Mouse (Mus musculus) stomach, postnatal 0 days (tissue): ENCODE measurements around the gene Oprl1. TPM values are rescaled to one million over a fixed set of nuclear protein-coding genes. Genes with fewer than 3 reads are reported as not detected.

ENCODE experiments used
- ATAC-seq: fragments of 200-750 bp; cut with Nextera tagmentation; 2 replicates; pipeline ENCODE4 v1.8.0; 2017; ENCODE audit not compliant: low FRiP score, low TSS enrichment
- DNase-seq: peaks from one replicate; pipeline ENCODE4 v3.0.0-alpha.2; 2016; ENCODE audit warnings: low spot score
- H3K27ac ChIP-seq: fragments of 300-500 bp; sonication (generic); replicated peaks from 2 replicates; pipeline ENCODE4 v1.5.1; 2014; ENCODE audit warnings: mild to moderate bottlenecking, control low read depth
- H3K27me3 ChIP-seq: fragments of 300-500 bp; sonication (generic); 2 replicates; pipeline ENCODE4 v1.6.1; 2014; ENCODE audit warnings: low read length; ENCODE audit not compliant: control insufficient read depth, insufficient read depth
- H3K36me3 ChIP-seq: fragments of 300-500 bp; sonication (generic); 2 replicates; pipeline ENCODE4 v1.6.1; 2014; ENCODE audit warnings: low read length, mixed read lengths; ENCODE audit not compliant: control insufficient read depth, insufficient read depth
- H3K4me1 ChIP-seq: fragments of 300-500 bp; sonication (generic); replicated peaks from 2 replicates; pipeline ENCODE4 v1.6.1; 2014; ENCODE audit warnings: antibody characterized with exemption; ENCODE audit not compliant: control insufficient read depth, insufficient read depth
- H3K4me2 ChIP-seq: fragments of 300-500 bp; sonication (generic); replicated peaks from 2 replicates; pipeline ENCODE4 v1.6.1; 2014; ENCODE audit warnings: low read depth, mild to moderate bottlenecking, control low read depth, moderate library complexity
- H3K4me3 ChIP-seq: fragments of 300-500 bp; sonication (generic); 2 replicates; pipeline ENCODE4 v1.5.1; 2014; ENCODE audit warnings: low read depth, low read length, control low read depth
- H3K9ac ChIP-seq: fragments of 300-500 bp; sonication (generic); 2 replicates; pipeline ENCODE4 v1.6.1; 2014; ENCODE audit warnings: mild to moderate bottlenecking, low read length, control low read depth, mixed read lengths
- H3K9me3 ChIP-seq: fragments of 300-500 bp; sonication (generic); 2 replicates; pipeline ENCODE4 v1.6.1; 2016; ENCODE audit warnings: low read length; ENCODE audit not compliant: control insufficient read depth
- CTCF ChIP-seq: IDR thresholded peaks from 2 replicates; pipeline ENCODE4 v1.5.1; 2016; ENCODE audit warnings: antibody characterized with exemption, low read depth, mild to moderate bottlenecking, moderate library complexity
- EP300 ChIP-seq: optimal IDR thresholded peaks from 2 replicates; pipeline ENCODE3; 2016; ENCODE audit warnings: antibody characterized with exemption
- WGBS: fragments of 180-500 bp; shearing (Covaris S2); extraction: QIAGEN DNeasy Blood & Tissue Kit; methylation state at CpG from one replicate; pipeline ENCODE4 v1.1.7; 2014; 5-methylcytosine and 5-hydroxymethylcytosine counted together
- polyA plus RNA-seq: library from polyadenylated mRNA; unstranded; fragments of >200 nt; fragmentation: Nextera tagmentation; extraction: Ambion mirVana; gene quantifications from 2 replicates; pipeline ENCODE4 v1.2.1, GENCODE M21; 2015

Gene Oprl1
- polyA plus RNA-seq, 1 experiment from 2014 or later, result 0.52 TPM

- Histone ChIP-seq H3K27ac (no peak overlapping the region), H3K4me3 (no peak overlapping the region), H3K27me3 (peaks cover 18% of the 10 kb centered on the region), H3K36me3 (no peaks in the 10 kb centered on the region), H3K9me3 (no peaks in the 10 kb centered on the region), H3K4me2 (no peak overlapping the region), H3K4me1 (peaks cover 3% of the 10 kb centered on the region), H3K9ac (no peak overlapping the region)
- ATAC-seq, result no peak
- TF ChIP-seq CTCF (no peak), EP300 (no peak)
- DNase-seq, result no peak
- 81% methylated on average over 4 of the region's 4 CpGs for WGBS
Measured at GRCm38 (mm10) chr2:181674934-181675333, 39.9 kb upstream of the Oprl1 start.

- TF ChIP-seq CTCF (peak; percentile 13; the same call in 1 of the 2 replicates), EP300 (no peak)
- peak; percentile 58 for DNase-seq
- Histone ChIP-seq H3K9me3 (no peaks in the 10 kb centered on the region), H3K27ac (no peak overlapping the region), H3K9ac (no peak overlapping the region), H3K27me3 (peaks cover 13% of the 10 kb centered on the region), H3K4me3 (no peak overlapping the region), H3K36me3 (no peaks in the 10 kb centered on the region), H3K4me1 (peaks cover 3% of the 10 kb centered on the region; the same call in 1 of the 2 replicates), H3K4me2 (0 out of 2 replicates have a peak overlapping the region, but pooled peaks have one; percentile 17)
- peak; percentile 13; the same call in 1 of the 2 replicates for ATAC-seq
- 4% methylated on average over 14 of the region's 14 CpGs for whole genome bisulfite sequencing
Measured at GRCm38 (mm10) chr2:181675454-181675853, 39.4 kb upstream of the Oprl1 start.

GRCm38 (mm10) chr2:181676424-181676823, 38.4 kb upstream of the Oprl1 start:
- TF ChIP-seq CTCF, result peak; percentile 45
- TF ChIP-seq EP300, result no peak
- H3K27me3 ChIP-seq, result peaks cover 3% of the 10 kb centered on the region; the same call in 1 of the 2 replicates
- no peak overlapping the region for H3K4me2 ChIP-seq
- H3K36me3 ChIP-seq, result no peaks in the 10 kb centered on the region
- H3K9ac ChIP-seq, result no peak overlapping the region
- ATAC-seq (no peak), DNase-seq (no peak)
- no peaks in the 10 kb centered on the region; the same call in 1 of the 2 replicates for H3K4me1 ChIP-seq
- no peak overlapping the region for H3K27ac ChIP-seq
- no peaks in the 10 kb centered on the region for H3K9me3 ChIP-seq
- 63% methylated on average over 2 of the region's 2 CpGs for WGBS
- H3K4me3 ChIP-seq, result no peak overlapping the region

GRCm38 (mm10) chr2:181677096-181677754, 37.6 kb upstream of the Oprl1 start:
- H3K4me2 ChIP-seq, result no peak overlapping the region
- H3K4me3 ChIP-seq, result no peak overlapping the region
- H3K36me3 ChIP-seq, result no peaks in the 10 kb centered on the region
- WGBS, result 67% methylated on average over 5 of the region's 5 CpGs
- no peaks in the 10 kb centered on the region for H3K9me3 ChIP-seq
- no peak for DNase-seq
- no peak overlapping the region; the same call in 1 of the 2 replicates for H3K9ac ChIP-seq
- TF ChIP-seq EP300 (no peak), CTCF (no peak)
- no peaks in the 10 kb centered on the region; the same call in 1 of the 2 replicates for H3K27me3 ChIP-seq
- no peak for ATAC-seq
- H3K27ac ChIP-seq, result 0 out of 2 replicates have a peak overlapping the region, but pooled peaks have one; percentile 30
- no peaks in the 10 kb centered on the region; the same call in 1 of the 2 replicates for H3K4me1 ChIP-seq

GRCm38 (mm10) chr2:181677755-181678098, 37.1 kb upstream of the Oprl1 start:
- WGBS, result 64% methylated on average over 3 of the region's 3 CpGs
- ATAC-seq (no peak), DNase-seq (no peak)
- H3K4me3 ChIP-seq, result no peak overlapping the region
- TF ChIP-seq CTCF (no peak), EP300 (no peak)
- H3K36me3 ChIP-seq, result no peaks in the 10 kb centered on the region
- no peak overlapping the region for H3K9ac ChIP-seq
- H3K27ac ChIP-seq, result no peak overlapping the region
- H3K4me2 ChIP-seq, result no peak overlapping the region
- H3K4me1 ChIP-seq, result no peaks in the 10 kb centered on the region; the same call in 1 of the 2 replicates
- H3K9me3 ChIP-seq, result no peaks in the 10 kb centered on the region
- H3K27me3 ChIP-seq, result no peaks in the 10 kb centered on the region

GRCm38 (mm10) chr2:181678780-181679179, 36.0 kb upstream of the Oprl1 start:
- H3K9ac ChIP-seq, result no peak overlapping the region
- peak; percentile 100 for TF ChIP-seq CTCF
- TF ChIP-seq EP300, result no peak
- no peaks in the 10 kb centered on the region; the same call in 1 of the 2 replicates for H3K4me1 ChIP-seq
- H3K9me3 ChIP-seq, result no peaks in the 10 kb centered on the region
- no peaks in the 10 kb centered on the region for H3K36me3 ChIP-seq
- ATAC-seq, result peak; percentile 84
- no peak overlapping the region for H3K4me2 ChIP-seq
- H3K27ac ChIP-seq, result no peak overlapping the region
- 50% methylated on average over 1 of the region's 1 CpGs for WGBS
- no peaks in the 10 kb centered on the region for H3K27me3 ChIP-seq
- H3K4me3 ChIP-seq, result no peak overlapping the region
- peak; percentile 82 for DNase-seq
